Mouse (Mus musculus) embryo, embryonic 9.5 days (tissue): ENCODE measurements around the gene Il2ra.
"Not testable (repeated sequence)": the region's sequence is repeated elsewhere in the genome, so short reads cannot be mapped to it uniquely, and the experiment has no call there.

Experiments used
- DNase-seq: peaks from one replicate; pipeline ENCODE4 v3.0.0-alpha.2; 2017; ENCODE audit errors: extremely low spot score

Il2ra gene

DNA sequence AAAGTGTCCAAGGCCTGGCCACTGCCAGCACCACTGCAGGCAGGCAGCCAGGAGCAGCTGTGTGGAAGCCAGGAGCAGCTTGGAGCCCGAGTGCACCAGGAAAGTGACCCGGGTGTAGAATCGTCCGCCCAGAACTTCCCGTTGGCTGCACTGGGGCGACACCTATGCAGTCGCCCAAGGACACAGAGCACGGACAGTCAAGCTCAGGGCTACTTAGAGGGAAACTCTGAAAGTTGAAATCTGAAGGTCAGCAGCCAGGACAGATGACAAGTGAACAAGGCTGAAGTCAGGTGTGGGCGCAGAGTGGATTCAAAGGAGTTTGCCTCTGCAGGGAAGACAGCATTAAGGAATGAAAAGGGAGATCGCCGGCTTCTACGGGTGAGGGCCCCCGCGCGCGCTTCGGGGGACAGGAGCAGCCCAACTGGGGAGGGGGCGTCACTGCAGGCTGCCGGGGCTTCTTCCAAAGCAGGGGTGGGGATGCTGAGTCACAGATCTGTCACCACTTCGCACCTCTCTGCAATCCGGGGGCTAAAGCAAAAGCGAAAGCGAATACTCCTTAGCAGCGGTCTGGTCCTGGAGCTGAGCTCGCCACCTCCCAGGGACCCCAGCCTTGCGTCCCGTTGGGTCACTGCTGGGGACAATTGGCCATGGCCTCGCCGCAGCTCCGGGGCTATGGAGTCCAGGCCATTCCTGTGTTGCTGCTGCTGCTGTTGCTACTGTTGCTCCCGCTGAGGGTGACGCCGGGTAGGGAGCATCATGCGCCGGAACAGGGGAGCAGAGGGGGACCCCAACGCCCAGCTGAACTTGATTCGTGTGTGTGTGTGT is 62.8 kb downstream of the Il2ra start, which contains the start of gene Il15ra:
Gene Il15ra (plus strand): TSS at position 90 of the 825 bp plus-strand sequence.
- peak; percentile 38 for DNase-seq

- DNase-seq: peak; percentile 25
Observed at GRCm38 (mm10) chr2:11706030-11706745, 63.6 kb downstream of the Il2ra start.

DNA sequence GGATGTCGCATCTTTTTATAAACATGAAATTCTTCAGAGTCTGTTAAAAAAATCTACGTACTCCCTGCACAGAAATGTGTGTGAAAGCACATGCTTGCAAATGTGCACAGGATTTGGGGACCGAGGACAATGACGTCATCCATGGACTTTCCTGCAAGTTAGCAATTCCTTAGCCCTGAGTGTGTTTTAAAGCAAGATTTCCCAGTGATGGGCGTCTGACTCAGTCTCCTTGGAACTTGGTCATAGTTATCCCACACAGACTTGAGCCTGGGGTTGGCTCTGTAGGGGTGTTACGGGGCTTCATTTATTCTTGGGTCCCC is 64.1 kb downstream of the Il2ra start:
- DNase-seq: no peak

GRCm38 (mm10) chr2:11708538-11708937 is 65.9 kb downstream of the Il2ra start:
- DNase-seq: no peak

GRCm38 (mm10) chr2:11710101-11710500 is 67.5 kb downstream of the Il2ra start:
- not testable (repeated sequence) for DNase-seq

GRCm38 (mm10) chr2:11712483-11712990 is 69.9 kb downstream of the Il2ra start:
- no peak for DNase-seq

DNA sequence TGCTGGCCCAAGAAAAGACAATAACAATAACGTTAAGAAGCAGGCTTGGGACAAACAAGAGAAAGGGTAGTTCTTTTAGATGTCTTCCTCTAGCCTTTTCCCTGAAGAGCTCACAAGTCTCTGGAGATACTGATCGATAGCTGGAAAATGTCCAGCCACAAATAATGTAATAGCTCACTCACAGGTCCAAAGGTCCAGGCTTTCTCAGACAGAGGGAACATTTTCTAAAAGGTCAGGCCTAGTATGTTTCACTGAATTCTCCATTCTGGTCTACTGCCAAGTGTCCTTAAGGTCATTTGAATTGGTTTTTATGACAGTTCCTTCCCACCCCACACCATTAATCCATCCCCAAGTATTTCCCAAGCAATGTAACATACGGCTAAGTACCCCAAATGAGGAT is 70.4 kb downstream of the Il2ra start:
- DNase-seq: no peak

GRCm38 (mm10) chr2:11714535-11714934 is 71.9 kb downstream of the Il2ra start:
- no peak for DNase-seq

DNA sequence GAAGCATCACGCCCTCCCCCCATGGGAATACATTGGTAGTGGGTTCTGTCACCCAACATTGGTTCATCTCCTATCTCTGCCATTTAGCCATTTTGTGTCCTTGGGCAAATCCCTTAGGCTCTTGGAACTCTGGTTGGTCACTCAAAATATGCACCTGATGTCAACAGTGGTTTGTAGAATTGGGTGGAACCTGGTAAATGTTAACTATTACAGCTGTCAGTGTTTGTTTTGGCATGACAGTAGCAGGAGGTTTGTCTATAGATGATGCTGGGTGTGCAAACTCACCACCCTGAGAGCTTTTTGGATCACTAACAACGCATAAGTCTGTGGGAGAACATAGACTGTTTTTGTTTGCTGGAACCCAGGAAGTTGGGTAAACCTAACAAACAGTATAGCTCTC is 76.0 kb downstream of the Il2ra start:
- no peak for DNase-seq

- no peak for DNase-seq
Observed at GRCm38 (mm10) chr2:11722564-11722963, 80.0 kb downstream of the Il2ra start.

- no peak for DNase-seq
Observed at GRCm38 (mm10) chr2:11727574-11727973, 85.0 kb downstream of the Il2ra start.

- no peak for DNase-seq
Observed at GRCm38 (mm10) chr2:11729091-11729490, 86.5 kb downstream of the Il2ra start.

DNA sequence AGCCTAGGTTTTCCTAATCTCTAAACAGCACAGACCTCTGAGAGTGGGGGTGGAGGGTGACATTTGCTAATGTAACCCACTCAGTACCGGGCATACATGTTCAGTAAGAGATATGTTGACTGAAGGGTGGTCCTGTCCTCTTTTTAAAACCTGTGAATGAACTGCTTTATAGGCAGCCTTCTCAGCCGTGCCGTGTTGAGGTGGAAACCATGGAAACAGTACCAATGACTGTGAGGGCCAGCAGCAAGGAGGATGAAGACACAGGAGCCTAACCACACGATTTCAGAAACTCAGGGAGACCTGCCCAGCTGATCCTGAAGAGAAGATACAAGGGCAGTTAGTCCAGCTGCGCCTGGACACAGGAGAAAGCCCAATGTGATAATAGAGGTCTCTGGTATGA is 90.4 kb downstream of the Il2ra start:
- no peak for DNase-seq

DNA sequence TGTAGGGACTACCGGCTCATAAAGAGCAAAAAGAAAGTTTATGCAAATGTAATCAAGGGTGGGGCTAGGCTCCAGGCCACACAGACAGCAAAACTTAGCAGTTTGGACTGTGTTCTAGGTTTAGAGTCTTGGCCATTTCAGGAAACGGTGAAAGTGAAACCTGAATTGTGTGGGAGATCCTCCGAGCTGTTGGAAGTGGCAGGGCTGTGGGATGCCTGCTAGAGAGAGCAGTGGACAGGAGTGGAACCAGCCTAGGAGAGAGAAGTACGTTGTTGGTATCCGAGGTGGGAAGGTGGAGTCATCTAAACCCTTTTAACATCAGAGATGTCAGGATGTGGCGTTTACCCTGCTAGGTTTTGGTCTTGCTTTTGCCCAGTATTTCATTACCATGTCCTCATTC is 93.2 kb downstream of the Il2ra start:
- DNase-seq: no peak

GRCm38 (mm10) chr2:11738794-11739193 is 96.2 kb downstream of the Il2ra start:
- DNase-seq: no peak

- no peak for DNase-seq
Observed at GRCm38 (mm10) chr2:11739516-11740051, 97.0 kb downstream of the Il2ra start.
